Mouse (Mus musculus): ENCODE measurements around the gene Colq. TPM values are rescaled to one million over a fixed set of nuclear protein-coding genes. Genes with fewer than 3 reads are reported as not detected.

Colq gene
- polyA plus RNA-seq, 1 experiment from 2014 or later, result 0.08 TPM

DNA sequence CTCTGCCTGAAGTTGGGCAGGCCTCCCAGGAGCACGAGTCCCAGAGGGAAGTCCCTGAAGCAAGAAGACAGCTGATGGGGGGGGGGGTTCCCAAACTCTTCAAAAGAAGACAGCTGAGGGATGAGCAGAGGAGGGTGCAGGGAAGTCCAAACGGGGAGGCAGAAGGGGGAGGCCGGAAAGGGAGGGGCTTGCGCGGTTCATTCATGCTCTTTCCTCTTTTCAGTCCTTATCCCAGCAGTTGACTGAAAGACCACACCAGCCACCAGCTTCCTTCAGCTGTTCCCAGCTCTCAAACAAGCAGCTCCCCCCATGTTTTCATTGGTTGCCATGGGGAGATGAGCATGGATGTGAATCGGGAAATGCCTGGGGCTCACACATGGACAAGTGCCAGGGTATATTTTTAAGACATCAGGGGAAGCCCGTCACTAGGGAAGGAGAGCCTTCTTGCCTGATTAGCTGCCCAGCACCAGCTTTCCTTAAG lies 22.0 kb downstream of the Colq start:
- Histone ChIP-seq H3K36me3 (ENCODE audit: control insufficient read depth, insufficient read depth, low read length) (no peaks in the 10 kb centered on the region), H3K4me2 (ENCODE audit: low read length) (no peak overlapping the region), H3K9ac (ENCODE audit: low read length) (no peak overlapping the region), H3K27me3 (replicated peaks; ENCODE audit: control insufficient read depth, insufficient read depth, low read length) (no peaks in the 10 kb centered on the region), H3K9me3 (replicated peaks; ENCODE audit: control insufficient read depth, low read length) (no peaks in the 10 kb centered on the region), H3K4me3 (ENCODE audit: low read depth, low read length) (no peak overlapping the region), H3K4me1 (ENCODE audit: control insufficient read depth, insufficient read depth, low read length) (no peaks in the 10 kb centered on the region), H3K27ac (ENCODE audit: low read depth, low read length) (no peak overlapping the region)
- WGBS, result 64% methylated on average over 7 of the region's 7 CpGs
- no peak for ATAC-seq
- DNase-seq (ENCODE audit: low spot score), result peak; percentile 60

DNA sequence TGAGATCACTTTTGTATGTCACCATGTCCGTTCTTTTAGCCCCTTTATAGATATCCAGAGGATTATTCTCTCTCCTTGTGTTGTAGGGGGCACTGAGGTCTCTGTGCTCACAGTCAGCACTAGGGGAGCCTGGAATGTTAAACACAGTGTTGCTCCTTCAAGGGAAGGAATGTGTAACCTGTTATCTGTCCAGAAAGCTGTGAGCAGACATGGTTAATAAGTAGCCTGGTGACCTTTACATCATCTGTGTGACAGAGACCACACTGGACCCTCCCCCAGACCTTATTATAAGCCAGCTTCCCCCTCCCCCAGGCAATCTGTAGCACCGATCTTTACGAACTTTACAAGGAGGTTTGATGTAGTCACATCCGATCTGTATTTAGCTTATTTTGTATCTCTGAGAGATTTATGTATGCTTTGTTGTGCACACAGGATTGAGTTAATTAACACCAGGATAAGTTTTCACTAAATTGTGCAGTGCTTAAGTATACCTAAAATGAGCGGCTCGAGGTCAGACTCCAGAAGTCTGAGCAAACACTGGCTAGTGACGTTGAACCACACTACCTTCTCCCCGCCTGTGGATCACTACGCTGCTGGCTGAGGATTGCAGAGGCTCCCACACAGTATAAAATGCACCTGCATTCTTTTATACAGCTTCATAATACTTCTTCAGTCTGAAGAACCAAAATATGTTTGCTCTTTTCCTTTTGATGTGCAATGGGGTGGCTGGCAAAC lies 25.5 kb downstream of the Colq start:
- WGBS, result 73% methylated on average over 9 of the region's 9 CpGs
- DNase-seq (ENCODE audit: low spot score) (no peak), ATAC-seq (no peak)
- H3K27me3 ChIP-seq (replicated peaks; ENCODE audit: control insufficient read depth, insufficient read depth, low read length), result no peaks in the 10 kb centered on the region
- no peak overlapping the region for H3K4me3 ChIP-seq (ENCODE audit: low read depth, low read length)
- no peak overlapping the region for H3K27ac ChIP-seq (ENCODE audit: low read depth, low read length)
- H3K4me2 ChIP-seq (ENCODE audit: low read length), result no peak overlapping the region
- H3K4me1 ChIP-seq (ENCODE audit: control insufficient read depth, insufficient read depth, low read length), result no peaks in the 10 kb centered on the region
- no peak overlapping the region for H3K9ac ChIP-seq (ENCODE audit: low read length)
- no peaks in the 10 kb centered on the region for H3K36me3 ChIP-seq (ENCODE audit: control insufficient read depth, insufficient read depth, low read length)
- H3K9me3 ChIP-seq (replicated peaks; ENCODE audit: control insufficient read depth, low read length), result no peaks in the 10 kb centered on the region

GRCm38 (mm10) chr14:31564452-31565179 lies 26.5 kb downstream of the Colq start:
- WGBS, result 37% methylated on average over 6 of the region's 6 CpGs
- DNase-seq (ENCODE audit: low spot score), result no peak
- Histone ChIP-seq H3K27me3 (replicated peaks; ENCODE audit: control insufficient read depth, insufficient read depth, low read length) (no peaks in the 10 kb centered on the region), H3K27ac (ENCODE audit: low read depth, low read length) (no peak overlapping the region), H3K4me1 (ENCODE audit: control insufficient read depth, insufficient read depth, low read length) (no peaks in the 10 kb centered on the region), H3K36me3 (ENCODE audit: control insufficient read depth, insufficient read depth, low read length) (no peaks in the 10 kb centered on the region), H3K9me3 (replicated peaks; ENCODE audit: control insufficient read depth, low read length) (no peaks in the 10 kb centered on the region), H3K4me3 (ENCODE audit: low read depth, low read length) (no peak overlapping the region), H3K4me2 (ENCODE audit: low read length) (no peak overlapping the region), H3K9ac (ENCODE audit: low read length) (no peak overlapping the region)
- no peak for ATAC-seq

DNA sequence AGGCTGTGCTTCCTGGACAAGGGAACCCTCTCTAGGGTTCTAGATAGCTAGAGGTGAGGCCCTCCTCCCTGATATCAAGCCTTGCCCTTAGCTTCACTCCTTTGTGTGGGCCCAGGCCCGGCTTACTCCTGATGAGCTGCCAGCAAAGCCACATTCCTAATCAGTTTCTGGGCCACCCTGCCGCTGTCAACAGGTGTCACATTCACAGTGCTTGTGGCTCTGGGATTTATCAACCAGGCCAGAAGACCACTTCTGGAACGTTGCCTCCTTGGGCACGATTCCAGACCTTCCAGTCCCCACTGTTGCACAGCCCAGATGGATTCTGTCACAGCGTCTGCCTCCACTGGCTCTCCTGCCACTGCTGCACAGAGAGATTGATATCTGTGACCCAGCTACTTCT lies 30.3 kb downstream of the Colq start:
- DNase-seq (ENCODE audit: low spot score) (peak; percentile 15), ATAC-seq (no peak)
- 67% methylated on average over 5 of the region's 5 CpGs for WGBS
- Histone ChIP-seq H3K9ac (ENCODE audit: low read length) (no peak overlapping the region), H3K4me1 (ENCODE audit: control insufficient read depth, insufficient read depth, low read length) (no peaks in the 10 kb centered on the region), H3K9me3 (replicated peaks; ENCODE audit: control insufficient read depth, low read length) (no peaks in the 10 kb centered on the region), H3K27ac (ENCODE audit: low read depth, low read length) (no peak overlapping the region), H3K27me3 (replicated peaks; ENCODE audit: control insufficient read depth, insufficient read depth, low read length) (no peaks in the 10 kb centered on the region), H3K4me2 (ENCODE audit: low read length) (no peak overlapping the region), H3K36me3 (ENCODE audit: control insufficient read depth, insufficient read depth, low read length) (no peaks in the 10 kb centered on the region), H3K4me3 (ENCODE audit: low read depth, low read length) (no peak overlapping the region)

DNA sequence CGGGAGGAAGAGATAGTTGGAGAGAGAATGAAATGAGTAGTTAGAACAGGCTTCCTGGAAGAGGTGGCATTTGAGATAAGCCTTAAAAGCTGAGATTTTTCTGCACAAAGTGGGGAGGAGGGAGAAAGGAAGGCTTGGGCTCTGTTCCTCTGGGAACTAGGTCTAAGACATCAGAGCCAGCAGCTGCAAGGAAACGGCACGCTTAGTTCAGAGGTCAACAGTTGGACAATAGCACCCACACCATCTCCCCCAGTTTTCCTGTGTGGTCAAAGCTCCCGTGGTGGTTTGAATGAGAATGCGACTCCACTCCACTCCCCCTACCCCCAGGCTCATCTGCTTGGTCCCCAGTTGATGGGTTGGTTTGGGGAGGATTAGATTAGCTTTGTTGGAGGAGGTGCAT lies 31.9 kb downstream of the Colq start:
- Histone ChIP-seq H3K9ac (ENCODE audit: low read length) (no peak overlapping the region), H3K36me3 (ENCODE audit: control insufficient read depth, insufficient read depth, low read length) (no peaks in the 10 kb centered on the region), H3K27ac (ENCODE audit: low read depth, low read length) (no peak overlapping the region), H3K4me3 (ENCODE audit: low read depth, low read length) (no peak overlapping the region), H3K4me2 (ENCODE audit: low read length) (no peak overlapping the region), H3K27me3 (replicated peaks; ENCODE audit: control insufficient read depth, insufficient read depth, low read length) (no peaks in the 10 kb centered on the region), H3K9me3 (replicated peaks; ENCODE audit: control insufficient read depth, low read length) (no peaks in the 10 kb centered on the region), H3K4me1 (ENCODE audit: control insufficient read depth, insufficient read depth, low read length) (no peaks in the 10 kb centered on the region)
- 72% methylated on average over 5 of the region's 5 CpGs for WGBS
- ATAC-seq, result no peak
- no peak for DNase-seq (ENCODE audit: low spot score)

DNA sequence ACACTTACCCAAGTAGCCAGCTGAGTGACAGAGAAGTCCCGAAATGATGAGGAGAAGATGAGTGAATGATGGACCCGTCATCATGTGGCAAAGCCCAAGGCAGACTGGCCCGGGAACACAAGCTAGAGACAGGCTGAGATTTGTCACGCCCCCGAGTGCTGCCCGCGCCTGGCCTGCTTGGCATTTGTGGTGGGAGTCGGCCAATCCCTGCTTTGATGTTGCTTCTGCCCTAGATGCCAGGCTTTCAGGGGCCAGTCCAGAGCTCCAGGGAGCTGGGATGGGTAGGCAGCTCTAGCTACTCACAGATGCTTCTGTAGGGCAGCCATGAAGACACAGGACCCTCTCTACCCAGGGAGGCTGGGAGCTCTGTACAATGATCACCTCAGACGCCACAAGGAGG lies 33.4 kb downstream of the Colq start:
- Histone ChIP-seq H3K4me2 (ENCODE audit: low read length) (no peak overlapping the region), H3K9ac (ENCODE audit: low read length) (no peak overlapping the region), H3K9me3 (replicated peaks; ENCODE audit: control insufficient read depth, low read length) (no peaks in the 10 kb centered on the region), H3K4me1 (ENCODE audit: control insufficient read depth, insufficient read depth, low read length) (no peaks in the 10 kb centered on the region), H3K36me3 (ENCODE audit: control insufficient read depth, insufficient read depth, low read length) (no peaks in the 10 kb centered on the region), H3K27ac (ENCODE audit: low read depth, low read length) (no peak overlapping the region), H3K27me3 (replicated peaks; ENCODE audit: control insufficient read depth, insufficient read depth, low read length) (no peaks in the 10 kb centered on the region), H3K4me3 (ENCODE audit: low read depth, low read length) (no peak overlapping the region)
- 79% methylated on average over 9 of the region's 9 CpGs for WGBS
- DNase-seq (ENCODE audit: low spot score), result no peak
- ATAC-seq, result no peak

- no peaks in the 10 kb centered on the region for H3K9me3 ChIP-seq (replicated peaks; ENCODE audit: control insufficient read depth, low read length)
- 87% methylated on average over 8 of the region's 8 CpGs for WGBS
- no peak overlapping the region for H3K4me2 ChIP-seq (ENCODE audit: low read length)
- H3K9ac ChIP-seq (ENCODE audit: low read length), result no peak overlapping the region
- ATAC-seq (no peak), DNase-seq (ENCODE audit: low spot score) (no peak)
- H3K4me1 ChIP-seq (ENCODE audit: control insufficient read depth, insufficient read depth, low read length), result no peaks in the 10 kb centered on the region
- no peak overlapping the region for H3K27ac ChIP-seq (ENCODE audit: low read depth, low read length)
- no peaks in the 10 kb centered on the region for H3K36me3 ChIP-seq (ENCODE audit: control insufficient read depth, insufficient read depth, low read length)
- no peaks in the 10 kb centered on the region for H3K27me3 ChIP-seq (replicated peaks; ENCODE audit: control insufficient read depth, insufficient read depth, low read length)
- no peak overlapping the region for H3K4me3 ChIP-seq (ENCODE audit: low read depth, low read length)
Observed at GRCm38 (mm10) chr14:31557273-31557672, 33.9 kb downstream of the Colq start.

DNA sequence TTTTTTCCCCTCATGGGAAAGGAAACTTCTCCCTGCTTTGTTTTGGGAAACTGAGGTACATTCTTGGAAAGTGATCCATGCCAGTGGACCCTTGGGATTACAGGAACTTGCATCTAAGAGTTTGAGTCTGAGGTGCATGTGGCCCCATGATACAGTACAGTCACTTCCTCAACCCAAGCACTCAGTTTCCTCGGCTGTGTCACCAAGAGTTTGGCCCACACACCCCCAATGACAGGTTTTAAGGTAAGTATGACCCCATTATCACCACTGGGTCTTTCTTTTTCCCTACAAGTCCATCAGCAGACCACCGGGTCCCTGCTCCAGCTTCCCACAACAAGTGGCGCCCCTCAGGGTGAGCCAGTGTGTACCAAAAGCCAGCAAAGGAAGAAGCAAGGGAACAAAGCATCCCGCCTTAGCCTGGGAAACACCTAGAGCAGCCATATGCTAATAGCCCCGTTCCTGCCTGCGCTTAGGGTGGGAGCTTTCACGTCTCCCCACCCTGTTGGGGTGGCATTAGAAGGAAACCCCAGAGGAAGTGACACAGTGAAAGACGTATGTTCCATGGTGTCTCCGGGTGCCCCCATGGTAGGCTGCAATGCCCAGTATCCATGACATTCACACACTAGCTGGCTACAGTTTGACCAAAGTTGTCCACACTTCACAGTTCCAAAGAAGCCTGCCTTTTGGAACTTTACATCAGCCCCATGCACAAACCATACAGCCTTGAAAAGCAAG lies 34.5 kb downstream of the Colq start:
- WGBS, result 86% methylated on average over 9 of the region's 9 CpGs
- no peaks in the 10 kb centered on the region for H3K4me1 ChIP-seq (ENCODE audit: control insufficient read depth, insufficient read depth, low read length)
- no peak for DNase-seq (ENCODE audit: low spot score)
- no peaks in the 10 kb centered on the region for H3K27me3 ChIP-seq (replicated peaks; ENCODE audit: control insufficient read depth, insufficient read depth, low read length)
- H3K36me3 ChIP-seq (ENCODE audit: control insufficient read depth, insufficient read depth, low read length), result no peaks in the 10 kb centered on the region
- H3K4me3 ChIP-seq (ENCODE audit: low read depth, low read length), result no peak overlapping the region
- no peak overlapping the region for H3K27ac ChIP-seq (ENCODE audit: low read depth, low read length)
- H3K4me2 ChIP-seq (ENCODE audit: low read length), result no peak overlapping the region
- H3K9me3 ChIP-seq (replicated peaks; ENCODE audit: control insufficient read depth, low read length), result no peaks in the 10 kb centered on the region
- ATAC-seq, result no peak
- no peak overlapping the region for H3K9ac ChIP-seq (ENCODE audit: low read length)

All from forebrain, embryonic 14.5 days (tissue).